Mouse (Mus musculus): Measurements from ENCODE around the gene Tbc1d22b. TPM values are rescaled to one million over a fixed set of nuclear protein-coding genes. Genes with fewer than 3 reads are reported as not detected.

Tbc1d22b gene
- total and polyA plus RNA-seq, 2 experiments: 1.2 to 4.1 TPM

DNA sequence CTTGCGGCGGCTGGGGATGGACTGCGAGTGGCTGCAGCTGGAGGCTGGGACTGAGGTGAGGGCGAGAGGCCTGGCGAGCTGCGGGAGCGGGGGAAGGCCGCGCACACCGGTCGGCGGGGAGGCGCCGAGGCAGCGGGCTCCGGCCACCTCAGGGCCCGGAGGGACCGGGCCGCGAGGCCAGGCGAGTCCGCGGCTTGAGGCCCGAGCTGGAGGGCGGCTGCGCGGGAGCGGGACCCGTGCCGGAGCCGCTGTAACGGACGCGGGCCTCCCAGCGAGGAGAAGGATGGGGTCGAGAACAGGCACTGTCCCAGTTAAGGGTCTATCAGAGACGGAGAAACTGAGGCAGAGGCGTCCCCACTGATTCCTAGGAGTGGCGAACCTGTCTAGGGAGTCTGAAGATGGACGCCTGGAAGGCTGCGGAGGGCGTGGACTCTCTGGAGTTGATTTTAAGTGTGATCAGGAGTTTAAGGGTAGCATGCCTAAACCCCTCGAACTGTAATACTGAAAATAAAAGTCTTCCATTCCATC lies 65.5 kb downstream of the Tbc1d22b start:
- under 1% methylated on average over 42 of the region's 43 CpGs for WGBS
- Histone ChIP-seq H3K4me1 (ENCODE audit: control insufficient read depth, insufficient read depth, low read length) (peaks cover 6% of the 10 kb centered on the region), H3K4me3 (ENCODE audit: insufficient read depth, low read depth, low read length) (peak overlapping the region; percentile 87), H3K9ac (ENCODE audit: low read depth, low read length) (peak overlapping the region; percentile 92), H3K27ac (replicated peaks; ENCODE audit: insufficient read depth, low read depth, low read length) (peak overlapping the region; percentile 68), H3K36me3 (ENCODE audit: control insufficient read depth, insufficient read depth, low read length) (no peaks in the 10 kb centered on the region), H3K27me3 (ENCODE audit: control insufficient read depth, insufficient read depth, low read length) (no peaks in the 10 kb centered on the region), H3K79me2 (ENCODE audit: control insufficient read depth, insufficient read depth, low read length) (peaks cover 19% of the 10 kb centered on the region; the same call in 1 of the 2 replicates)
- TF ChIP-seq CTCF (IDR thresholded peaks at IDR 0.05; ENCODE audit: low read depth, low read length) (no peak), POLR2A (IDR thresholded peaks at IDR 0.05; ENCODE audit: extremely low read depth, insufficient read depth, low read length) (no peak)
- DNase-seq (ENCODE audit: extremely low read depth, low read depth, low spot score): peak; percentile 16

DNA sequence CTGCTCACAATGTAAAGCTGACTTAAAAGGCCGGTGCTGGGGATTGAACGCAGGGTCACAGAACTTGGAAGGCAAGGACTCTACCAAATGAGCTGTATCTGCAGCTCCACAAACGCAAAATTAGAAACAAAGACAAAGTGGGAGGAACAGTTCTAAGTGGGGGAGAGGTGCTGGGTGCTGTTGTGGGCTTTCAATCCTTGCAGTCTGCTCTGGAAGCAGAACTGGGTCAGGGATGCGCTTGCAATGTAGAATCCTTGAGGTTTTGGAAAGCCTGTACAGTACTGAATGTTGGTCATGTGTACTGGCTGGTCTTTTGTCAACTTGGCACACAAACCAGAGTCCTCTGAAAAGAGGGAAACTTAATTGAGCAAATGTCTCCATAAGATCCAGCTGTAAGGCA lies 66.0 kb downstream of the Tbc1d22b start:
- whole genome bisulfite sequencing: 9% methylated on average over 4 of the region's 4 CpGs
- peak; percentile 29 for DNase-seq (ENCODE audit: extremely low read depth, low read depth, low spot score)

DNA sequence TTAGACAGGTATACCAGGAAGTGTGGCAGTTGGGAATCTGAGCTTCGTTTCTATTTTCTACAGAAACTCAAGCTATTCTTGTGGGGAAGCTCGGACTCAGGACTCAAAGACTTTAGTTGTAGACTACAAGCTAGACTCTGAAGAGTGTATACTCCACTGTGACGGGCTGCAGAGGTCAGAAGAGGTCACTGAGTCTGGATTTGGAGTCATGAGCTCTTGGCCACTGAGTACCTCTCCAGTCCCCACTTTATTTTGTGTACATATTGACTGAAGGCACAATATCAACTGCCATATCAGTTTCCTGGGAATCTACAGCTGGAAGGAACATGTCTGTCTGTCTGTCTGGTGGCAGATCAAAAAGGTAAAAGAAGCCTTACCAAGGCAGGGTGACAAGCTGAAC lies 69.6 kb downstream of the Tbc1d22b start:
- Histone ChIP-seq H3K27ac (replicated peaks; ENCODE audit: insufficient read depth, low read depth, low read length) (no peak overlapping the region), H3K4me3 (ENCODE audit: insufficient read depth, low read depth, low read length) (no peak overlapping the region), H3K79me2 (ENCODE audit: control insufficient read depth, insufficient read depth, low read length) (peaks cover 19% of the 10 kb centered on the region; the same call in 1 of the 2 replicates), H3K27me3 (ENCODE audit: control insufficient read depth, insufficient read depth, low read length) (no peaks in the 10 kb centered on the region), H3K9ac (ENCODE audit: low read depth, low read length) (no peak overlapping the region), H3K4me1 (ENCODE audit: control insufficient read depth, insufficient read depth, low read length) (peaks cover 4% of the 10 kb centered on the region; the same call in 1 of the 2 replicates), H3K36me3 (ENCODE audit: control insufficient read depth, insufficient read depth, low read length) (peaks cover 15% of the 10 kb centered on the region)
- TF ChIP-seq CTCF (IDR thresholded peaks at IDR 0.05; ENCODE audit: low read depth, low read length): no peak
- TF ChIP-seq POLR2A (IDR thresholded peaks at IDR 0.05; ENCODE audit: extremely low read depth, insufficient read depth, low read length): no peak
- no peak for DNase-seq (ENCODE audit: extremely low read depth, low read depth, low spot score)
- 84% methylated on average over 3 of the region's 3 CpGs for WGBS

More for the DNA sequence above, 66.0 kb downstream of the Tbc1d22b start:
- no peak for TF ChIP-seq POLR2A (IDR thresholded peaks at IDR 0.05; ENCODE audit: extremely low read depth, insufficient read depth, low read length)
- TF ChIP-seq CTCF (IDR thresholded peaks at IDR 0.05; ENCODE audit: low read depth, low read length): no peak
- Histone ChIP-seq H3K36me3 (ENCODE audit: control insufficient read depth, insufficient read depth, low read length) (no peaks in the 10 kb centered on the region), H3K79me2 (ENCODE audit: control insufficient read depth, insufficient read depth, low read length) (peaks cover 19% of the 10 kb centered on the region; the same call in 1 of the 2 replicates), H3K4me1 (ENCODE audit: control insufficient read depth, insufficient read depth, low read length) (peaks cover 6% of the 10 kb centered on the region), H3K9ac (ENCODE audit: low read depth, low read length) (peak overlapping the region; percentile 92), H3K27ac (replicated peaks; ENCODE audit: insufficient read depth, low read depth, low read length) (no peak overlapping the region), H3K4me3 (ENCODE audit: insufficient read depth, low read depth, low read length) (peak overlapping the region; percentile 87), H3K27me3 (ENCODE audit: control insufficient read depth, insufficient read depth, low read length) (no peaks in the 10 kb centered on the region)

DNA sequence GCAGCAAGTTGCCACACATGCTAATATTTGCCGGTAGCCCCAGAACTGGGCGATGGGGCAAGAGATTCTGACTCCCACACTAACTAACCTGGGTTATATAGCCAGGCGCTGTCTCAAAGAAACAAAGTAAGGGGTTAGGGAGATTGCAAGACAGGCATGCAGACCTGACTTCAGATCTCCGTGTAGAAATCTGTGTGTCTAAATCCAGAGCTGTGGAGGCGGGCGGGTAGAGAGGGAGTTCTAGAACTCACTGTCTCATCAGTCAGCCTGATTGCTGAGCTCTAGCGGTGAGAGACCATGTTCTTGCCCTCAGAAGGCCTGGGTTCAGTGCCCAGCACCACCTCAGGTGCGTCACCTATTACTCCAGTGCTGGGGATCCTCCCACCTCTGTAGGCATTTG lies 73.9 kb downstream of the Tbc1d22b start:
- TF ChIP-seq POLR2A (IDR thresholded peaks at IDR 0.05; ENCODE audit: extremely low read depth, insufficient read depth, low read length) (no peak), CTCF (IDR thresholded peaks at IDR 0.05; ENCODE audit: low read depth, low read length) (no peak)
- 95% methylated on average over 8 of the region's 8 CpGs for WGBS
- Histone ChIP-seq H3K4me3 (ENCODE audit: insufficient read depth, low read depth, low read length) (no peak overlapping the region), H3K27ac (replicated peaks; ENCODE audit: insufficient read depth, low read depth, low read length) (no peak overlapping the region), H3K9ac (ENCODE audit: low read depth, low read length) (no peak overlapping the region), H3K27me3 (ENCODE audit: control insufficient read depth, insufficient read depth, low read length) (no peaks in the 10 kb centered on the region), H3K79me2 (ENCODE audit: control insufficient read depth, insufficient read depth, low read length) (no peaks in the 10 kb centered on the region; the same call in 1 of the 2 replicates), H3K4me1 (ENCODE audit: control insufficient read depth, insufficient read depth, low read length) (no peaks in the 10 kb centered on the region), H3K36me3 (ENCODE audit: control insufficient read depth, insufficient read depth, low read length) (peaks cover 32% of the 10 kb centered on the region)
- no peak for DNase-seq (ENCODE audit: extremely low read depth, low read depth, low spot score)

DNA sequence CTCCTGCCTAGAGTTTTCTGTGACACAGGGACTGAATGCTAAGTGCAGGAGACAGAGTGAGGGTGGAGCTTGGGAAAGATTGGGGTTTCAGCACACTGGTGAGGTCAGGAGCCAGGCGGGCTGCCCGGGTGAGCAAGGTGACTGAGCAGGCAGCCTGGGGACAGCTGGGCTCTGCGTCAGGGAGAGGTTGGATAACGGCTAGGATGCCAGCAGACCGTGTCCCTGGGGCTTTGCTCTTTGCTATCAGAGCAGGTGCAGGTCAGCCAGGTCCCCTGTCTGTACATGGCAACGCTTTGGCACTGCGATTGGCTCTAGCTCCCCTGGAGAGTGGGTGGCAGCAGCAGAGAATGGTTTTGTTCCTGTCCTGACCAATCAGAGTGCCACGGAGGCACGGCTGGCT lies 77.7 kb downstream of the Tbc1d22b start:
- Histone ChIP-seq H3K4me3 (ENCODE audit: insufficient read depth, low read depth, low read length) (no peak overlapping the region), H3K9ac (ENCODE audit: low read depth, low read length) (no peak overlapping the region), H3K36me3 (ENCODE audit: control insufficient read depth, insufficient read depth, low read length) (peaks cover 29% of the 10 kb centered on the region; the same call in 1 of the 2 replicates), H3K27me3 (ENCODE audit: control insufficient read depth, insufficient read depth, low read length) (no peaks in the 10 kb centered on the region), H3K79me2 (ENCODE audit: control insufficient read depth, insufficient read depth, low read length) (no peaks in the 10 kb centered on the region), H3K27ac (replicated peaks; ENCODE audit: insufficient read depth, low read depth, low read length) (no peak overlapping the region), H3K4me1 (ENCODE audit: control insufficient read depth, insufficient read depth, low read length) (no peaks in the 10 kb centered on the region)
- TF ChIP-seq POLR2A (IDR thresholded peaks at IDR 0.05; ENCODE audit: extremely low read depth, insufficient read depth, low read length) (no peak), CTCF (IDR thresholded peaks at IDR 0.05; ENCODE audit: low read depth, low read length) (no peak)
- DNase-seq (ENCODE audit: extremely low read depth, low read depth, low spot score): no peak
- WGBS: 77% methylated on average over 9 of the region's 9 CpGs

DNA sequence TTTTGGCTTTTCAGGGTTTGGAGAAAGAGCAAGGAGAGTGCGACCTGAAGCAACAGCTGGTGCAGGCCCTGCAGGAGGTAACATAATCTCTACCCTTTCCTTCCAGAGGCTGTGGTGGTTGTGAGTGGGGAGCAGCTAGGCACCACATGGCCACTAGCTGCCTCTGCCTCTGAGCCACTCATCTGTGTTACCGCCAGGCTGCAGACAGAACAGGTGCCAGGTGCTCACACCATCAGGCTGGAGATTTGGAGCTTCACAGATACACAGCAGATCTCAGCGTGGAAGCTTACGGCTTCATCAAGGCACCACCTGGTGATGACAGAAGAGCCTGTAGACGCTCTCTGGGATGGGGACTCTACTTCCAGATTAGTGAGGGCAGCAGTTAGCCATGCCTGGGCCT lies 79.4 kb downstream of the Tbc1d22b start:
- Histone ChIP-seq H3K36me3 (ENCODE audit: control insufficient read depth, insufficient read depth, low read length) (peaks cover 28% of the 10 kb centered on the region; the same call in 1 of the 2 replicates), H3K9ac (ENCODE audit: low read depth, low read length) (no peak overlapping the region), H3K27ac (replicated peaks; ENCODE audit: insufficient read depth, low read depth, low read length) (no peak overlapping the region), H3K79me2 (ENCODE audit: control insufficient read depth, insufficient read depth, low read length) (no peaks in the 10 kb centered on the region), H3K4me3 (ENCODE audit: insufficient read depth, low read depth, low read length) (no peak overlapping the region), H3K27me3 (ENCODE audit: control insufficient read depth, insufficient read depth, low read length) (no peaks in the 10 kb centered on the region), H3K4me1 (ENCODE audit: control insufficient read depth, insufficient read depth, low read length) (no peaks in the 10 kb centered on the region)
- DNase-seq (ENCODE audit: extremely low read depth, low read depth, low spot score): no peak
- 97% methylated on average over 5 of the region's 5 CpGs for WGBS
- no peak for TF ChIP-seq CTCF (IDR thresholded peaks at IDR 0.05; ENCODE audit: low read depth, low read length)
- no peak for TF ChIP-seq POLR2A (IDR thresholded peaks at IDR 0.05; ENCODE audit: extremely low read depth, insufficient read depth, low read length)
